Mouse (Mus musculus): ENCODE measurements around the gene Rnf43.

Gene Rnf43

DNA sequence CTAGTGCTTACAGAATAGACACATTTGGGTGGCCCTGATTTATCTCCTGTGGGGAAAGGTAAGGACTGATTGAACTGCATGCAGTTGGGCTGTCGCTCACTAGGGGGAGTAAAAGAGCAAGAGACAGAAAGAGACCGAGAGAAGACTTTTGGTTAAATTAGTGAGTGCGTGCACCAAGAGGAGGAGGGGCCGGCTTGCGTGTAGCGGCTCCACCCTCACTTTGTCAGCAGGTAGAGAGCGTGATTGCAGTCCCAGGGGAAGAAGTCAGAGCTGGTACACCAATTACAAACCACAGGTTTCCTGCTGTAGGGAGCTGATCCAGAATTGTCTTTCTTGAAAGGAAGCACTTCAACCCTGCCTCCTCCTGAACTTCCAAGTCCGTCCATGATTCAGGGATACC is at the start of gene Rnf43:
Gene Rnf43 (plus strand): TSS at position 316 of the 400 bp plus-strand sequence.
- peak; percentile 65 for DNase-seq (ENCODE audit: low read depth, low spot score)

DNA sequence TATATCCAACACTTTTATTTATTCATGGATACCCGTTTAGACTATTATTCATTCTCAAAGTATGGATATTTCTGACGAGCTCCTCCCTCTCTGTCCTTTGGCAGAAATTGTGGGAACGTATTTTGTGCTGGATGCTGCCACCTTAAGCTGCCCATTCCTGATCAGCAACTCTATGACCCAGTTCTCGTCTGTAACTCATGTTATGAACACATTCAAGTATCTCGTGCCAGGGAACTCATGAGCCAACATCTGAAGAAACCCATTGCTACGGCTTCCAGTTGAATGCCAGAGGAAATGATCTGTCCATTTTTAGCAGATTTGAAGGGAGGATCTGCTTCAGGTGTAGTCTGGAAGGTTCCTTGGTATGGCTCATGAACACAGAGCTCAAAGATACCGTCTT is 48.5 kb upstream of the Rnf43 start:
- DNase-seq (ENCODE audit: low read depth, low spot score), result no peak

DNA sequence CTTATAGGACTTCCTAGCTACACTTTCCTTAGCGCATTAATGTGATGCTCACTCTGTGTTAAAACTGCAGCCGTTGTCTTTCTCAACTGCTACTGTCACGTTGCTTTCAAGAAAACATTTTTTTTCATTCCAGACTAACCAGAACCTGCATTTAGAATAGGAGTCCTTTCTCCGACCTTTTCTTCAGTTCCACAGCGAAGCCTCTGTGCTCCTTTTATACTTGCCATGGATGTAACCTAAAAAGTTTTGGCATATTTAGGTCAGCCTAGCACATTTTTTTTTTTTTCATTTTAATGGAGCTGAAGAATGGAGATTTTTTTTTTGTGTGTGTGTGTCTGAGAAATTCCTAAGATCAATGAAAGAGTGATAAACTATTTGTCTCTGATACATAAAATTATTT is 47.0 kb upstream of the Rnf43 start:
- DNase-seq (ENCODE audit: low read depth, low spot score), result no peak

DNA sequence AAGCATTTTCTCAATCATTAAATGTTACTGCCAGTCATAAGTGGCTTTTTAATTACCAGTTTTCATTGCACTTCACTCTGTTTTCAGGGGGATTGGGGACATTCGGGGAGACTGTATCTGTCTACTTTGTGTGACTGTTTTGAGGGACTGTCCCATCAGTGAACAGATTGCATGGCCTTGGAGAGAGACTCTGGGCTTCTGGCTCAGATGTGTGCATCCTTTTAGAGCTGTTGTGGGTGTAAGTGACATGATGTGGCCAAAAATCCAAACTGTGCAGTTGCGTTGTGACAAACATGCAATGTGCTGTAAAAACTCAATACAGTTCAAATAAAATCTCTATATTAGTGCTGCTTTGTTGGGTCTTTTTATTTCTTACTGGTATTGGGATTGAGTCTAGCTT is 46.6 kb upstream of the Rnf43 start:
- no peak for DNase-seq (ENCODE audit: low read depth, low spot score)

DNA sequence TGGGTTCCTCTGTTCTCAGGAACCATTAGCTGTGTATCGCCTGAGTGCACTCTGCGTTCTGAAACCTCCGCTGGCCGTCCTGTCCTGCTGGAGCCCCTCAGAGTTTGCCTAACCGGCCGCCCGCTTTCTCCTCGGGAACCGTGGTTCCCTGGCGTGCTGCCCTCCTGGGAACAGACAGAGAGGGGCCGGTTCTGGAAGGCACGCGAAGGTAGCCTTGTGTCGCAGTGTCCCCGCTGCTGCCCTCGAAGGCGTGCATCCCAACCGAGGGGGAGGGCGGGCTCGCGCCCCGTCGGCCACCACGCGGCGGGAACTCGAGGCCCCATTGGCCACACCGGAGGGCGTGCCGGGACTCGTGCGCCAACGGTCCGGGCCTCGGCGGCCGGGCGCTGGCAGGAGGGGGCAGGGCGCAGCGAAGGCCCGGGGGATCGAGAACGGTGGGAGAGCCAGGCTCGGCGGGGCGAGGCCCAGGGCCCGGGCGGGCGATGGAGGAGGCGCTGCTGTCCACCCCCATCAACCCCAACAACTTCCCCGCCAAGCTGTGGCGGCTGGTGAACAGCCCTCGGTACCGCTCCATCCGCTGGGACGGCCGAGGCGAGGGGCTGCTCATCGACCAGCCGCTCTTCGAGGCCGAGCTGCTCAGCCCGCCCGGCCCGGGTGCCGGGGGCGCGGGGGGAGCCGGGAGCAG is 45.6 kb upstream of the Rnf43 start, which contains the start of gene Hsf5:
Gene Hsf5 (plus strand): TSS at position 375 of the 685 bp plus-strand sequence.
- no peak for DNase-seq (ENCODE audit: low read depth, low spot score)

DNA sequence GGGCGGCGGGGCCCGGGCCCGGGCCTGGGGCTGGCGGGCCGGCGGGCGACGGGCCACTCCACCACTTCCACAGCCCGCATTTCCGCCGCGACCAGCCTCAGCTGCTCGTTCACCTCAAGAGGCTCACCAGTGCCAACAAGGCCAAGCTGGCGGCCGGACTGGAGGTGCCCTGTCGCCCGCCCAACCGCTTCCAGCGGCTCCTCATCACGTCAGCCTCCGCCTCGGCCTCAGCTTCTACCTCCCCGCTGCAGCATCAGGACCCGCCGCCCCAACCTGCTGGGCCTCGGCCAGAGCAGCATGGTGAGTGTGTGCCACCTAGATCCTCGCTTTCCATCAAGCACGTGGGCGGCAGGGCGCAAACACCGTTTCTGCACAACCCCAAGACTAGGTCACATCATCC is 44.9 kb upstream of the Rnf43 start:
- no peak for DNase-seq (ENCODE audit: low read depth, low spot score)

DNA sequence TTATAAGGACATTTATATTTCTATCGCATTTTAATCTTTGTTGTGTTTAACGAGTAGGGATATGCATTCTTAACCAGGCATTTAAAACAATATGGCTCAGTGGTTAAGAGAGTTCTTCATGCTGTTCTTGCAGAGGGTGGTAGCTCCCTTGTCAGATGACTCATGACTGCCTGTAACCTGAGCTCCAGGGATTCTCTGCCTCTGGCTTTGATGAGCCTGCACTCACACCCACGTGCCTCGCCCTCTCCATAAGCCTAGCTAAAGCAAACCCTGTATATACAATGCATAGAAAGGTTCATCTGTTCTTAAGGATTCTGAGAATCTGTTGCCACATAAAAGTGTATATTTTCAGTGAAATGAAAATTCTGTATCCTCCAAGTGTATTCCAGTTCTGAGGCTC is 39.4 kb upstream of the Rnf43 start:
- DNase-seq (ENCODE audit: low read depth, low spot score), result no peak

DNA sequence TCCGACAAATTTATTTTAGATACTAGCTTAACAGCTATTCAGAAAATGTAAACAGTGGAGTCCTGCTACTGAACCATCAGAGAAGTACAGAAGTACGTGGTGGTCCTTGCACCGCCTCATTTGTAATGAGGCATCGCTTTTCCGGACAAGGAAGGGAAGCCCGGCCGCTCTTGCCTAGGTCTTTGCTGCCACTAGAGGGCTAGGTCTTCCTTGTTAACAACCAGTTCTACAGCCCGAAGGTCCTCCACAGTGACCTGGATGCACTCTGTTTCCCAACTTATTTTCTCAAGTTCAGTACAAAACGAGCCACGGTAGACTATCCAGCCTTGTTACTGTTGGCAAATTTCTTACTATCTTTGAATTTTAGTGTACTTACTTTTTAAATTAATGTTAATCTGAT is 32.7 kb upstream of the Rnf43 start:
- peak; percentile 23 for DNase-seq (ENCODE audit: low read depth, low spot score)

DNA sequence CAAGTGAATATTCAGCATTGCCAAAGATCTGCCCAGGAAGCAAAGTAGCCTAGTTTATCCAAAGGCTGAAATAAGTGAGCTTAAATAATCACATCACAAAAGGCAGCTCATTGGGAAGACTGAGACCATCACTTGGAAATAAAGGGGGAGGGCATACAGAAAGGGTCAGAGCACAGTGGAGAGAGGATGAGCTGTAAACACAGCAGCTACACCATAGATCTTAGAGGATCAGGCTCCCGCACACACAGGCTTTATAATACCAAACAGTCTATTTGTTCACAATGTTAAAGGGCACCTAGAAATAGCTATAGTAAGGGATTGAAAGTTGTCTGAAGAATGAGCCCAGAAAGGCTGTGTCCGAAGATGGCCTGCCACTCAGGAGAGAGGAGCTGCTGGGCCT is 23.7 kb upstream of the Rnf43 start:
- no peak for DNase-seq (ENCODE audit: low read depth, low spot score)

DNA sequence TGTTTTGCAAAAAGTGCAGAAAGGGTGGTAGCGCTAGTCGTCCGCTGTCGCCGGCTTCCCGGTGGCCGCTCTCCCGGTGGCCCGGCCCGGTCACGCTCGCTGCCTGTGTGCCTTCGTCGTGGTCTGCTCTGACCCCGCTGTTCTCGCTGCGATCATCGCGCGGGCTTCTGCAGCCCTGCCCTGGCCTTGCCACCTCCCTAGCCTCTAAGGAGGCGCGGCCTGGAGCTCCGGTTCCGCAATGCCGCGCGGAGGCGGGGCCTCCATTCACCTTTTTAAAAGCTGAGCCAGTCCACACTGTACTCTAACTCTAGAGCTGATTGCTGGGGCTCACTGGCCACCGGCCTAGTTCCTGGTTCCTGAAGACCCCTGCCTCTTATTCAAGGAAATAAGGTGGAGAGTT is 23.3 kb upstream of the Rnf43 start:
- peak; percentile 21 for DNase-seq (ENCODE audit: low read depth, low spot score)

DNA sequence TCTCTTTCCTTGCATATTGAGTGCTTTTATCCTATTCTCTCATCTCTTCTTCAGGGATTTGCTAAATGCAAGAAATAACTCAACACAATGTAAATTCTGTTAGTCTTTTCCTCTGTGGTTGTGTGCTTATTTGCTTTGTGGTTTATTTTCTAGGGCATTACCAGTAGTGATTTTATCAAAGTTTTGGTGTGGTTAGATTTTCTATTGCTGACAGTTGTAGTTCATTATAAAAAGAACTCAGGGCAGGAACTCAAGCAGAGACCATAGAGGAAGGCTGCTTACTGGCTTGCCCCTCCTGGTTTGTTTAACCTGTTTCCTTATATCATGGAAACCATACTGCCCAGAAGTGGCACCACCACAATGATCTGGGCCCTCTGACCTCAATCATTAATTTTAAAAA is 19.7 kb upstream of the Rnf43 start:
- DNase-seq (ENCODE audit: low read depth, low spot score), result no peak

DNA sequence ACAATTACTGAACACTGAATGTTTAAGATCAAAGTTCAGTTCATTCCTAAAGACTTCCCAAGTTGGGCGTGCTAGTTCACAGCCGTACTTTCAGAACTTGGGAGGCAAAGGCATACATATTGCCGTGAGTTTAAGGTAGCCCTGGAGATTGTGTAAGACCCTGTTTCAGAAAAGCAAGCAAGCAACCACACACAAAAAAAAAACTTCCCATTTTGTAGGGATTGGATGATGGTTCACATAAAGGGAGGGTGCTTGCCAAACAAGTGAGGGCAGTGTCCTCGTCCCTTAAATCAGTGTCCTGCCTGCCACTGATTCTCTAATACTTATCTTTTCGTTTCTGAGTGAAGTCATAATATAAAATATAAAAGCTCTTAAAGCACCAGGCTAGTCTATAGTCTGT is 7.8 kb upstream of the Rnf43 start:
- DNase-seq (ENCODE audit: low read depth, low spot score), result no peak

DNA sequence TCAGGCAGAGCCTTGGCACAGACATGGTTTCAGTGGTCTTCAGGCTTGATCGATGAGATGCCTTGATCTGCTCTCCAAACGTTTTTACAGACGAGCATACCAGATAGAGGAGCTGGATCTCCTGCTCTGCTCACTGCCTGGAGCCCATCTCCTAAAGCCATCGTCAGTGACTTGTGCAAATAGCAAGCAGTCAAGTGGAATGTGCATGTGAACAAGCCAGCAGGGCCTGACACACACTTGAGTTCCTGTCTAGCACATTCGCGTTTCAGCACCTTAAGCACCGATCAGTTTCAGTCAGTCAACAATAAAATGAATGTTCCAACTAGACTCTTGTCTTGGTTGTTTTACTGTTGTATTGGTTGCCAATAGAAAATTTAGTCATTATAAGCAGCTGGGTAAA is 3.3 kb upstream of the Rnf43 start:
- no peak for DNase-seq (ENCODE audit: low read depth, low spot score)

DNA sequence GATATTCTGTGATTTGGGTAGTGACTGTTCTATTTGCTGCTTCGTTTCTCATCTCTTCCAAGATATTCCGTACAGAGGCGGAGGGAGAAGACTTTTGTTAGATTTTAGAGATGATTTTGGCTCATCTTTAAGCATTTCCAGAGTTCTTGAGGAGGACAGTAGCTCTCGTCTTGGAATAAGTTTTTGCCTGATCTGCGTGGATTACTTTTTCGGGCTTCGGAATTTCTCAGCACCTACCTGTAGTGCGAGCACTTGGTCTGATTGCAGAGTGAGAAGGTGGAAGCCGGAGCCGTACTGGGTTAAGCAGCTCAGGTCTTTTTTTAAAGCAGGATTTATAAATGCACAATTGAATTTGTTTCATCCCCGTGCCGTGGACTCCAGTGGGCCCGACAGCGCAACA is 300 bp downstream of the Rnf43 start:
- no peak for DNase-seq (ENCODE audit: low read depth, low spot score)

DNA sequence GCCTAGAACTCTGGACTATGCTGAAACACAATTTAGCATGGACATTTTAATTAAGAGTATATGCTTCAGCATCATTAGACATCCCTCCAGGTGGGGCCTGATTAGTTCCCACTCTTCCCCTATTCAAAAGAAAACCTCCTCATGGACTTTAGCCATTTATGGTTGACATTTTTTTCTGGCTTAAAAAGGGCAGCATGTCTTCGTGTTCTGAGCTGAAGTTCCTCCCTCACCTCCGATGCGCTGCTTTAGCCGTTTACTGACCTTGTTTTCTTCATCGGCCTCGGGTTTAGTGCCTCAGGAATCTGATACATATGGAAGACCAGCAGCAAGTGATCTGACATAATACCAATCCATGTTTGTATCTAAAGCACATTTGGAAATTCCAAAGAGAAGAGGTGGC is 1.4 kb downstream of the Rnf43 start:
- no peak for DNase-seq (ENCODE audit: low read depth, low spot score)

DNA sequence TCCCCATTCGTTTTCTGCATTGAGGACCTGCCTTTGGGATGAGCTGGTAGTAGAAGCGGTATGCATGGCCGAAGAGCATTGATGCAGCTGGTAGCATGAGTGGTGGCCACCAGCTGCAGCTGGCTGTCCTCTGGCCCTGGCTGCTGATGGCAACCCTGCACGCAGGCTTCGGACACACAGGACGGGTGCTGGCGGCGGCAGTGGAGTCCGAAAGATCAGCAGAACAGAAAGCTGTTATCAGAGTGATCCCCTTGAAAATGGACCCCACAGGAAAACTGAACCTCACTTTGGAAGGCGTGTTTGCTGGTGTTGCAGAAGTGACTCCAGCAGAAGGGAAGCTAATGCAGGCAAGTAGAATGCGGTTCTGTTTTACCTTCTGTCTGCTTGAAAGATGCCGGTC is 2.0 kb downstream of the Rnf43 start:
- DNase-seq (ENCODE audit: low read depth, low spot score), result no peak

DNA sequence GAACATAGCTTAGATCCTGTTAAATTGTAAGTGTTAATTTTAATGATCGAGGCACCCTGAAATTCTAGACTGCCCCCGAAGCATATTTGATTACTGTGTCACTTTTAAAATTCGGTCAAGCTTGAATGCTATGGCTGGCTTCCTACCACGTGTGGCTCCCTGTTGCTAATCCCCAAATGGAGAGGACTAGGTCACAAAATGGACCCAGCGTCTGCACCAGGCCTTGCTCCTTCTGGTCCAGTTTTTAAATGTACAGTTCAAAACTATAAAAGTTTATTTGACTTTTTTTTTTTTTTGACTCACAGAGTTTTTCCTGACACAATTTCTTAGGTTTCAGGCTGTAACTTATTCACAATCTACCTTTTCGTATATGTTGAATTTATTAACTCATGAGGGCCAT is 2.7 kb downstream of the Rnf43 start:
- DNase-seq (ENCODE audit: low read depth, low spot score), result no peak

DNA sequence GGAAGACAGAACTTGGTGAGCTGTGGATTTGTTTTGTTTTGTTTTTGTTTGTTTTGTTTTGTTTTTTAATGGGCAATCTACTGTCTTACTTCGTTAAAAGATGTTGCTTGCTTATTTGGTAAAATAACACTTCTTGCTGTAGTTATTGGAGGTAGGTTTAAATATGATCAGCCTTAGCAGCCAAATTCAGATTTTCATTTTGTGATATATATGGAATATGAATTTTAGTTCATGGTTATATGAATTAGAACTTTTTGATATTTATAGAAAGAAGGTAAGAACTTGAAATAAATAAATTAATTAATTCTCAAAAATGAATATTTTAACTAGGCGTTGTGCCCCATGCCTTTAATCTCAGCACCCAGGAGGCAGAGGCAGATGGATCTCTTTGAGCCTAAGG is 3.1 kb downstream of the Rnf43 start:
- DNase-seq (ENCODE audit: low read depth, low spot score), result no peak

DNA sequence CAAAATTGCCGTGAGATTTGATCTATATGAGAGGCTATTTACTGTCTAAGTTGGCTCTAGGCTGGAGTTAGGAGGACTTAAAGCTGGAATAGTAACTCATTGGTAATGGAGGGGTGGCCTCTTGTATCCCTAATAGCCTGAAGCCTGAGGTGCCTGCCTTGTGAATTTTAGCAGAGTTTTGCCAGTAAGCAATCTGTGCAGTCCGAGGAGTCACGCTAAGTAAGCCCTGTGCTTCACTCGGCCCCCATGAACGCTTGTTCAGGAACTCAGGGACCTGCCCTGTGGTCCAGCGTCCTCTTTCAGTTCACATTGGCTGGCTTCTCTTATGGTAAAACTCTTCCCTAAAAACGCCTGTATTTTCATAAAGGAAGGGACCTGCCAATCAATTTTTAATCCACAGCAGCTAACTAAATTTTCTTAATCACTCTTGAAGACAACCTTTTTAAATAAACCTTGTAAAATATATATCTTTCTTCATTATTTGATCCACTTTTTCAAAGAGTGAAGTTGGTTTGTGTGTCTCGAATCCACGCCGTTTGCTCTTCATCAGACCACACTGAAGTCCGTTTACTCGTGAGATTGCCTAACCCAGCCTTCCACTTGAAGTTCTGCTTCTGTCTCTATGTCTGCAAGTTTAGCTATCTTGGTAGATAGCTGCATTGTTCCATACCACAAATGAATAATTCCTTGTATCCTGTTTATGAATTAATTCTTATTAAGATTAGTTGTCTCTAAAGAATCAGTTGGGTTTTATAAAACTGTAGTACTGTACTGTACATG is 3.9 kb downstream of the Rnf43 start:
- no peak for DNase-seq (ENCODE audit: low read depth, low spot score)

DNA sequence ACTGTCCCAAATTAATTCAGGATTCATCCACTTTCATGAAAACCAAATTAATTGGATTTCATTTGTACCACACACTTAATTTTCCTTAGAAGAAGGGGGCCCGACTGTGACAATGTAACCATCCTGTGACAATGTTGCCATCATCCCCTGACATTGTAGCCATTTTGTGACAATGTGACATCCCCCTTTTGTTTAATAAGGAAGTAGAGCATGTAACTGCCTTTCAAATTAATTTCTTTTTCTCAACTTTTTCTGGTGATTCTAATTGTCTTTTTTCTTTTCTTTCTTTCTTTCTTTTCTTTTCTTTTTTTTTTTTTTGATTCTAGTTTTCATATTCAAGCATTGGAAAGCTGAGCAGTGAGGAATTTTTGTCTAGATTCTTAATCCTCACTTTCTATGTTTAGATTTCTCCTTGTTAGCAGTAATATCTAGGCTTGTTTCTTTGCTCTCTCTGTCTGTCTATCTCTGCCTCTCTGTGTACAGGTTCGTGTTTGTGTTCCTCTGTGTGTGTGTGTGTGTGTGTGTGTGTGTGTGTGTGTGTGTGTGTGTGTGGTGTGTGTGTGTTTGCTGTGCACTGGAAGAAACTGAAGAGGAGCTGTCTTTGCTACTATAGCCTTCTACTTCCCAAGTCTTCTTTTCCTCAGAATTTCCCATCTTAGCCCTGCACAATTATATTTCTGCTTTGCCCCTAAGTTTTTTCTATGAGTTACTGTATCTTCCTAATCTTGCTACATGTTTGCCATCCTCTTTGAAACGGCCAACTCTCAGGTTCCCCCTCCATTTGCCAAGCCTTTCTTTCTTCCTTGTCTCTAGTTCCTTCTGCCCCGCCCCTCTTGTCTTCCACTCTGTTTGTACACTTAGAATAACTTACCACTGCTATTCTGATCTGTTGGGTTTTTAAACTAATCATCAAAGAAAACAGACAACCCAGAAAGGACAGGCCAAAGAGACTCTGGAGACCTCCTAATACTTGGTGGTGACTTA is 4.9 kb downstream of the Rnf43 start:
- no peak for DNase-seq (ENCODE audit: low read depth, low spot score)

DNA sequence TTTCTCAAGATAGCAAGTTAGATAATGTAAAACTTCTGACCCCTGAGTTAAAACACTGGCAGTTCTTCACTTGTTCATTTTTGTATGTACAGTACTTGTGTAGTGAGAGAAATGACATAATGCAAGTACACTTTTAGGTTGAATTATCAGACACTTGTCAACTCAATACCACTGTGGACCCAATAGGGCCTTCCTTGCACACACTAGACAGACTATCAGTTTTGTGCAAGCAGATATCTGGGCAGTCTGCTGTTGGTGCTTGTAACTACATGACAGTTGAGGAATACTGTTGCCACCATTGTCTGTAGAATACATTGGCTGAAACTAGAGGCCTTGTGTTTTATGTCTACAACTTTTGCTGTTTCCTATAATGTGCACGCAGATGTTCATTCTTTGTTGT is 10.8 kb downstream of the Rnf43 start:
- no peak for DNase-seq (ENCODE audit: low read depth, low spot score)

DNA sequence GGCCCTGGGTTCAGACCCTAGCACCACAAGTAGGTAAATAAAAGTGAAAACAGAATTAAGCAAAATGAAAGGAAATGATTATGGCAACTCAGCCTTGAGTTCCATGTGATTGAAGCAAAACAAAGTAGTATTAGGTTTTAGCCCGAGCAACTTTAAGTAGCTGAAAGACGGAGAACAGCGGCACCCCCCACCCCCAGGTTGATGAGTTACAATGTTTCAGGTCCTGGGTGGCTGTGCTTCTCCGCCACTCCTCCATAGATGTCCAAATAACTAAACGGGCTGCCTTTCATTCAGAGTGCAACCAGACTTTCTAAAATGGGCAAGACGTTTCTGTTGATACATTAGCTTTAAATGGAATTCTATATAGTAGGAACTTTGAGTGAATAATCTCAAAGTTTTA is 13.1 kb downstream of the Rnf43 start:
- DNase-seq (ENCODE audit: low read depth, low spot score), result no peak

Measured in retina, postnatal 7 days (tissue).